Mouse (Mus musculus) lung, postnatal 10 days (tissue): ENCODE results near the gene Lhx4.

Source experiments
- DNase-seq: peaks from one replicate; pipeline ENCODE4 v3.0.0; 2021

Lhx4 gene

DNA sequence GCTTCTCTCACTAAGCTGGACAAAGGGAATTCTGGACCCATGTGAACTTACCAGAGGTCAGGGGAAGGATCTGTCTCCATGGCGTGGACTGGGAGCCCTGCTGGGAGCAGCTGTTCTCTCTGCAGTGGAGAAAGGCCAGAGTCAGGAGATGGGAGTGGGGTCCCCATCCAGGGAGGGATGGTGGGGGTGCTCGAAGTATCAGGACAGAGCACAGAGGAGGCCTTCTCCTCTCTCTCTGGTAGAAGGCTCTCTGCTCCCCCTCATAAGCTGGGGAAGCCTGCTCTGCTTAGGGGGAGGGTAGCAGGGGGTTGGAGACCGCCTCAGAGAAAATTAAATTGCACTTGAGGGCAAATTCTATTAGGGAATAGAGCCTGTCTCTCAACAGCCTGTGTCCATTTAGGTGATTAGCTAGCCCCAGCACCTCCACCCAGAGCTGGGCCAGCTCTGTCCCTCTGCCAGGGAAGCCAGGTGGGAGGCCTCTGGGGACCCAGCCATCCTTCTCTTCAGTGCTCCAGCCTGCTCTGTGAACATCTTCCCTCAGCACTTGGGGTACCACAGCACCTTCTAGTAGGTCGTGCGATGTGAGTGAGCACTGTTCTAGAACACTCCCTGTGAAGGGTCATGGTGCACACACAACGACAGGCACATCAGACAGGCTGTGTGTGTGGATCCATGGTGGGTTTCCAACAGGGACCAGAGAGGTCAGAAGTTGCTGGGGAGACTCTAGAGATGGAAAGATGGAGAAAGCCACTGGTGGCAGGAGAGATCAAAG, at the start of gene Lhx4:
Gene Lhx4, minus strand, starts transcription at position 201 of the 772 bp plus-strand sequence.
- no peak for DNase-seq

DNA sequence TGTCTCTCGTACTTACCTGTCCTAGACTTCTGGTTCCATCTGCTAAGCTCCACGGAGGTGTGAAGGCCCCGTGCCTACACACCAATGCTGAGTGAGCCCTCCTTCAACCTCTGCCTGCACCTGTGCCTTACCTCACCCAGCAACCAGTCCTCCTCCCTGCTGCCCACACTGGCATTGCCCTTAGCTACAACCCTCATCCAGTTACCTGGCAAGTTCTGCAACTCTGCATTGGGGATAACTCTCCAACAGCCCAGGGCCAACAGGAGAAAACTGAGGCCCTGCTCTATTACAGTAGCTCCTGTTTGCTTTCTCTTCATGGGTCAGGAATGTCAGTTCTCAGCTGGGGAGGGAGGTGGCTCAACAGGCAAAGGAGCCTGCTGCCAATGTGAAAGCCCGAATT, 46.5 kb upstream of the Lhx4 start:
- no peak for DNase-seq

DNA sequence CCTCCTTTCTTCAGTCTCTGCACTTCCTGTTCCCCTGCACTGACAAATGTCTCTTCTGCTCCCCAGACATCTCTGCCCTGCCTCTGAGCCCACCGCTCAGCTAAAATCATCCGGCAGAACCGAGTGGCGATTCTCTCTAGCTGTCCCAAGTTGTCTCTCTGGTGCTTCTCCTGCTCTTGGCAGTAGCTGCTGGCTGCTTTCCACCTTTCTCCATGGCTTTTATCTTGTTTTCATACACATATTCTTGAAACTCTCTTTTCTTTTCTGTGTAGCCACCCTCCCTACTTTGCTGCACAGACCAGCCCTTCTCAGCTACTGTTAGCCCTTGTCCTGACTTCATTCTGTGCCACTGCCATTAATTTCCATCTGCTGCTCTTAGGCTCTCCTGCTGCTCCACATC, 45.9 kb upstream of the Lhx4 start:
- DNase-seq, result peak; percentile 16

DNA sequence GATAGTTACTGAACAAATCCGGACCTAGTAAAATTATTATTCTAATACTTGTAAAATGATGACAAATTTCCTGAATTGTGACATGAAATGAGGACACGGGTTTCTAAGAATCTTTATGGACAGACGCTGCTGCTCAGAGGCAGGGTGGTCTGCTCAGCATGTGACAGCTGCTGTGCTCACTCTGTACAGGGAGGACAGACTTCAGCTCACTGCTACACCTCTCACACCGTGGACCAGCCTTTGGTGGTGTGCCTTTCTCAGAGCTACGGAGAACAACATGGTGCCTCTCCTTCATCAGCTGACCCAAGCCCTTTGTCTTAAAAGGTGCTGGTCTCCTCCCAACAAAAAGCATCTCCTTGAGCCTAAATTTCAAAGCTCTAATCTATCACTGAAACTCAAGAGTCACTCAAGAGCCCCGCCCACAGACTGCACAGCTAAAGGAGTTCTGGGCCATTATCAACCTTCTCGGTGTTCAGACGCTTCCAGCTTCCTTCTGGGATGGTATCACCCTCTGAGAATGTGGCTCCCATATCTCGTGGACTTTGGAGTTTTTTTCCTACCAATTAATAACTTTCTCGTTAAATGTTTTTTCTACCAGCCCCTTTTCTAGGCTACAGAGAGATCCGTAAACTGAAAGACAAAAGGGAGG, 45.4 kb upstream of the Lhx4 start:
- DNase-seq, result no peak

DNA sequence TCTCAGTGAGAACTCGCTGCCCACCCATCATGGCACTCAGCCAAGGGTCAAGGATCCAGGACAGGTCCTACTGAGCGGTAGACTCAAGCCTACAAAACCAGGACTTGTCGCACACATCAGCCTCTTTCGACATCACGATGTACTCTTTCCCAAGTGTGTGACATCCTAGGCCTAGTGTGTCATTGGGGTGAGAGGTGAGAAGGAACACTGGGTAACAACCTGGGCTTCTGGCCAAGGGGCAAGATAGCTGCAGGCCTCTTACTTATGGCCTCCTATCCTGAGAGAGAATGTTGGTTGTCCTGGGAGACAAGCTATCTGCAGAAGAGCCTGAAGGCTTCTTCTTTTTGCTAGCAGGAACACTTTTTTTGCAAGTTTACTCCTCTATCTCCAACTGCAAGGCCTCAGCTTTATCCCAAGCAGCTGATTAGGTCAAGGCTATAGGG, 44.3 kb upstream of the Lhx4 start:
- peak; percentile 52 for DNase-seq

DNA sequence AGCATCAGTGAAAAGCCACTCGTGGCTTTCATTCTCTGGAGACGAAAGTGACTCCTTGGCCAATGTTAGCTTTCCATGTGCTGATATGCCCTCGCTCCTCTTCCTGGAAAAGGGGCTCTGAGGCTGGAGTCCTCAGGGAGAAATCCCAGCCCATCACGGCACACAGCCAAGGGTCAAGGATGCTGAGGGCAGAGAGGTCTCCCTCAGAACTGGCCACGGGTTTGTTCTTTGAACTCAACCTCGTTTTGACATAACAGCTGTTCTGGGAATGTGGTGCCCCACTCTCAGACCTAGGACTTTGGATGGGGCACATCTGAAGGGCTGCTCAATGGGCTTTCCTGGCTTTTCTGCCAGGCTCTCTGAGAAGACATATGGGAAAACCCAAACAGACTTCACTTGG, 43.4 kb upstream of the Lhx4 start:
- DNase-seq, result no peak

DNA sequence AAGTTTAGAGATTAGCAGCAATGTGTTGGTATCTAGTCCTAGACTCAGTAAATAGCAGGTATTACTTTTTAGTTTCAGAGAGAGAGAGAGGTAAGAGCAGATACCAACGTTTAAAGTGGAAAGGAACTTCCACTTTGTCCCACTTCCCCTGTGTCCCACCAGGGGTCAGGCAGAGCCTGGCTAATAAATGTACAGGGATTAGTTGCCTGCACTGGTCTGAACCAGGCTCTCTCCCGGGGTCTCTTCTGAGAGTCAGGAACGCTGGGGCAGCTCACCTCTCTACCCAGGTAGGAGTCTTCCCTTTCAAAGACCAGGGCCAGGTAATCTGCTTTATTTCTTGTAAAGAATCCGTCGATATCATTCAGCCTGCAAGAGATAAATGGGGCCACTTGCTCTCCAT, 40.4 kb upstream of the Lhx4 start:
- no peak for DNase-seq

DNA sequence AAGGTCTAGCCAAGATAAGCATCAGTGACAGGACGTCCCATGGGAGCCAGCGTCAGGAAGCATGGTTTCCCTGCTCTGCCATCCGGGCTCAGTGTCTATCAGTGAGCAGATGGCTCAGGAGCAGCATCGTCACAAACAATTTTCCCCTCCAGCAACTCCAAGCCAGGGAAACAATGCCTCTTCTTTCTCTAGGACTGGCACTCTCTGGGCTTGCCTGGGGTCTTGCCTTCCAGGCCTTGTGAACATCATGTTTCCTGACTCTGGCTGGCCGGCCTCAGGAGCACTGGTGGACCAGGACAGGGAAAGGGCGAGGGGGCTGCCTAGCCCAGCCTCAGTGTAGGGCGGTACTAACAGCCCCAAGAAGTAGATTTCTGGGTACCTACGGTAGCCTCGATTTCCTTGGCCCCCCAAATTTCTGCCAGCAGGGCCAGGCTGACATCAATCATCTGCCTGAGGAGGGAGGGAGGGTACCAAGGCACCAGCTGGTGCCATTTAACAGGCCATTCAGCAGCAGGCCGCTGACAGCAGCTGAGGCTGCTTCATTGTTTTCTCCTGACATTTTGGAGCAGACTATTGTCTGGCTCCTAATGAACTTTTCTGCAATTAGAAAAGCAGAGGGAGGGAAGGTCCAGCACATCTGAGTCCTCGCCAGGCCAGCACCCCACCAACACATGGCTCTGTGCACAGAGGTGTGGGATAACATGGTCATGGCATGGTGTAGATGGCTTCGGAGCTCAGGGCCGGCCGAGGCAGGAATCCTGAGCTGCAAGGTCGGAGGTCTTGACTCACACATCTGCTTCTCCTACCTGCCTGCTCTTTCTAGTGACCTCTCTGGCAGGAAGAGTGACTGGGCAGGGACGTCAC, 38.9 kb upstream of the Lhx4 start:
- DNase-seq, result no peak

DNA sequence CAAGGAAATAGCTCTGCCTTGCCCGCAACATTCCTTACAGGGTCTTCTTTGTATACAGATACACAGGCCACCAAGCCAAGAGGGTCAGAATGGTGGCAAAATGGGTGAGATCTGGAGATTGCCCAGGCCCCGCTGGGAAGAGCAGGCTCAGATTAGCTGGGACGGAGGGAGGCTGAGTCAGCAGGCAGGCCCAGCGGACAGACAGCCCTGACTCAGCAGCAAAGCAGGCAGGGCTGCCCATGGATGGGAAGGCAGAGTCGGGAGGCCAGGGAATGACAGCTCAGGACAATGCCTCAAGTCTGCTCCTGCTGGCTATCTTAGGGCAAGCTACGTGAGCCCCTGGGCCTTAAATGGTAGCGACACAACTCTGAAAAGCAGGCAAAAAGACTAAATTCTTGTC, 34.4 kb upstream of the Lhx4 start:
- no peak for DNase-seq

DNA sequence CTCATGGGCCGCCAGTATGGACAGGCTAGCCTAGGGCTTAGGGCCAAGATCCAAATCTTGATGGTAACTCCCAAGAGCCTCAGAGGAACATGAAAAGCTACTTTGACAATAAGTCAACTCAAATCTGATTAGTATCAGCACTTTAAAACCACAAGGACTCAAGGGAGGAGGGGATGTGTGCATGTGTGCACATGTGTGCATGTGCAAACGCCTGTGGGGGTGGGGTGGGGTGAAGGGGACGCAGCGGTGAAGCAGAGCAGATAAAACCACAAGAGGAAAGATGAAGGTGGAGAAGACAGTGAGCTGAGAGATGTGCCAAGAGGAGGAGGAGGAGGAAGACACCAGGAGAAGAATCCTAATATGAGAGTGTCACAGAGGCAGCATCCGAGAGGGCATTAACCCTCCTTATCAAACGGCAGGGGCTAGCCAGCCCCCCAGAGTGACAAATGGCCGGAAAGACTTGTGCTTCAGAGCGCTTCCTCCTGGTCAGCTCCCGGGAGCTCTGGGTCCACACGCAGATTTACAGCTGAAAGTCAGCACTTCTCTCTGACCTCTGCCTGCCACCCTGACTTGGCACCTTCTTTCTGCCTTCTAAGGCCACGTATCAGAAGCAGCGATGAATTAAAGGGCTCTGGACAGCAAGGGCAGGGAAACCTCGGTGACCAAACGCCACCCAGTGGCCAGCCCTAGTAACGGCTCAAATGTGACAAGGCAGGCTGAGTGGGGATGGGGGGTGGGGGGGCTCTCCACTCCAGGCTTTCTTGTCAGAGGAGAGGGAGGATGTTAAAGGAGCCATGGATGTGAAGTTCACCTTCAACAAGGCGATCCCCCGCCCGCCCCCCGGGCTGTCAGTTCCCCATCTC, 33.1 kb upstream of the Lhx4 start:
- DNase-seq, result peak; percentile 78

DNA sequence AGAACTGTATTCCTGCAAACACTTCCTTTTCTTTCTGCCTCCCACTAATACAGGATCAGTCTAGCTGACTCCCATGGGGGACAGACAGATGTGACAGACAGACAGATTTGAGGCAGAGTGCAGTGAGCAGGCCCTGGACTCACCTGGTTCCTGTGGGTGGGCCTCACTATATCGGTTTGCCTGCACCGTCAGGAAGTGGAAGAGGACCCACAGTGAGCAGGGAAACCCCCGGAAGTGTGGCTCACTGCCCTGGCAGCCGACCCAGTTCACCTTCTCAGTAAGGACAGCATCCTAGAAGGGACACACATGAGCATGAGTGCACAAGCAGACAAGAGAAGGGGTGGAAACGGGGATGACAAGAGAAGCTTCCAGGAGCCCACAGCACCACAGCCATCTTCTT, 30.9 kb upstream of the Lhx4 start:
- DNase-seq, result no peak

DNA sequence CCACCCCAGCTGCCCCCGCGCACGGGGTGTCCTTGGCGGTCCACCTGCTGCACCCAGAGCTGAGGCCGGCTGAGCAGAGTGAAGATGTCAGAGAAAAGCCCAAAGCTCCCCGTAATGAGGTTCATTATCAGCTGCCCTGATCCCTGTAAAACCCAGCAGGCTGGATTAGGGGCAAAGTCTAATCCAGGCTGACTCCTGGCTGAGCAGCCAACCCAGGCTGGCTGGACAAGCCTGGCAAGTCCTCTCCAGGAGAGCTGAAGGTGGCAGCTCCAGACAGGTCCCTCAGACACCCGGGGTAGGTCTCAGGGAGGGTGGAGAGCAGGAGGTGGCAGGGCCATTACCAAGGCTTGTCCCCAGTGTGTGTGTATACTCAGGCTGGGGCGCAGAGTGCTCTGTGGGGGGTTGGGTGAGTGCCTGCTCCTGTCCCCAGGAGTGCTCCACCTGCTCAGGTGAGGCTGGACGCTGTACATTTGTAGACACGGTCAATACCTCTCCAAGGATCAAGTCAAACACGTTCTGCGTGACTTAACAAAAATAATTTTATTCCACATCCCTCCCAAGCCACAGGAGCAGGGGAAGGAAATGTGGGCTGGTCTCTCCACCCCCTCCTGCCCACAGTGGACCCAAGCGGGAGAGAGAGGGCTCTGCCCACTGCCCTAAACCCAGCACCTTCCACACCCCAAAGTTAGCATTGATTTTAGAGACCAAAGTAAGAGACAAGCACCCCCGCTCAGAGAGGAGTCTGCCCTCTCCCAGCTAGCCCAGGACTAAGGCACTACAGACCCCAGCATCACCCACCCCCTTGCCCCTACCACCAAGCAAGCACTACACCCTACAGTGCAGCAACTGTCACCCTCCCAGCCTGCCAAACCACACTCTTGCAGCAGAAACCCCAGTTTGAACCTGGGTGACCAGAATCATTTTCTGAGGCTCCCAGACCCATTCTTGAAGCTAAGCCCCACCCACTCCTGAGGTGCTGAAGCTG, 26.4 kb upstream of the Lhx4 start:
- no peak for DNase-seq

DNA sequence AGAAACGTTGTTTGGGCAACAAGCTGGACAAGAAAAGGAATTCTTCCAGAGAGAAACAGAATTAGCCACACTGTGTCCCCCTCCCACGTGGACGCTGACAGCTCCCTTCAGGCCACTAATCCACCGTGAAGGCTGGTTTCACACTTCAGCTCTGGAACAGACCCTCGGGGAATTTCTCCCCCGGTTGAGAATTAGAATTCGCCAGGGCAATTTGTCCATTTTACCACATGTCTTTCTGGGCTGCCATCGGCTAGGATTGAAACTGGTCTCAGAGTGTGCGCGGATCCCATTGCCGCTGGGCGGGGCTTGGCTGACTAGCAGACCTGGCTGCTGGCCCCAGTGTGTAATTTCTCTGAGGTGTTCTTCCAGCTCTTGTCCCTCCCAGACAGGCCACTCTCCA, 7.7 kb upstream of the Lhx4 start:
- no peak for DNase-seq

DNA sequence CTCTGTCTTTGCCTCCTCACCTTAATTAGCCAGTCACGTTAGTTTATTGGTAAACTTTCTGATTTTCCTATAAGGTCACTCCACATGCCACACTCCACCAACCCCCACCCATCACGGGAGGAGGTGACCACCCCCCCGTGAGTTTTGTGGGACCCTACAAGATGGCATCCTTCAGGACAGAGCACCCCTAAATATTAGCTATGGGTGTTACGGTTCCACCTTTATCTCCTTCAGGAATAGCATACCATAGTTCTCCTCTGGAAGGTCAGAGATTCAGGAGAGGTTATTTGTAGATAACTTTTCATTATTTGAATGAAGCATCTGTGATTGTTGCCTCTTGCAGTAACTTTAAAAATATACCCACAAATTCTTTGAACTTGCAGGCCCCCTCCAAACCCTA, 7.2 kb upstream of the Lhx4 start:
- no peak for DNase-seq

DNA sequence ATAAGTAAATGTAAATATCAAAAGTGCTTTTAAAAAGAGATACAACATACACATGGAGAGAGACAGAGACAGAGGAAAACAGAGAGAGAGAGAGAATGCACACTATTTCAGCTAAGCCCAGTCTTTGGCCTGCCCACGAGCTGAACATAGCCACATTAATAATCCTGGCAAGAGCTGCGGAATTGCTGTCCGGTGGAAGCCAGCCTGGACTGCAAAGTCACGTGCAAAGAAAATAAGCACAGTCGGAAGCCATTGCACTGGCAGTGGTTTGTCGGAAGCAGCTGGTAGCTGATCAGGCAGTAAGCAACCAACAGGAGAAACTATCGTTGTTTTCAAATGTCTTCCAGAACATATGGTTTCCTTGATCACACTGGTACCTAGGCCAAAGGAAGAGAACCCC, 6.1 kb upstream of the Lhx4 start:
- no peak for DNase-seq

DNA sequence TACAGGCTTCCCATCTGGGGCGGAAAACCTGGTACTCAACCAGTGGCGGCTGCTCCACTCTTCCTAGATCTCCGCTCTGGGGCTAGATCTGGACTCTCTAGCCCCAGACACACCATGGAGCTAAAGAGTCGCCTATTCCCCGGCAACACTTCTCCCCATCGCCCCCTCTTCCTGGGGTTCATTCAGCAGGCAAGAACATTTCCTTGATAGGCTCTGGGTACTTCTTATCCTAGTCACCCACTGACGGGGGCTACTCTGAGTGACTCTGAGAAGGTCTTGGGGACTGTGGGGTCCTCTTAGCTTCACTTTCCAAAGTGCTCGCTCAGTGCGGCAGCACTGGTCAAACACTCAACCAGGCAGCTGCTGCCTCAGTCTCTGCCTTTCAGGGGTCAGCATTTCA, 1.9 kb upstream of the Lhx4 start:
- DNase-seq, result no peak

DNA sequence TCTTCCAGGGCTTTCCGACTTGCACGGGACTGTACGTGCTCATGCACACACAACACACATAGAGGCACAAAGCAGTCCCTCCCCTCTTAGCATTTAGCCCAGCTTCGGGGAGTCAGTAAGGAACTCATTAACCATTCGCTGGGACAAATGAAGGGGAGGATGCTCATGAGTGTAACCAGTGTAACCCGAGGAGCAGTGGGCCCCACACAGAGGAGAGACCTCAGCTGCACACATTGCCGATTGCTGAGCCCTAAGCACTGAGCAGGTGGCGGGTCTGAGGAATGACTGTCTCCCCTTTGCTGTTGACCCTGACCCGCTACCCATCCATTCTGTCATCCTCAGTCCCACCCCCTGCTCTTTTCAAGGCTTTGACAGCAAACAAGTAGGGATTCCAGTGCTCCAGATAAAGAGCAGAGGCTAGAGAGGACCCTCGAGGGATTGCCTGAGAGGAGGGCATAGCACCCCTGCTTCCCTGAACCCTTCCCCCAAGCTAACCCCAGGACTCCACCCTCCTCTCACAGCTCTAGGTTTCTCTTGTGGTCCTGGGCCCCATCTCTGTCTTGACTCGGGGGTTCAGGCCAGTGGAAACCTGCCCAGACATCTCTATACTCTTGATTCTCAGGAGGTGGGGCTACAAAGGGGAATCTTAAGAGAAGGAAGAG, 836 bp downstream of the Lhx4 start:
- DNase-seq, result no peak

DNA sequence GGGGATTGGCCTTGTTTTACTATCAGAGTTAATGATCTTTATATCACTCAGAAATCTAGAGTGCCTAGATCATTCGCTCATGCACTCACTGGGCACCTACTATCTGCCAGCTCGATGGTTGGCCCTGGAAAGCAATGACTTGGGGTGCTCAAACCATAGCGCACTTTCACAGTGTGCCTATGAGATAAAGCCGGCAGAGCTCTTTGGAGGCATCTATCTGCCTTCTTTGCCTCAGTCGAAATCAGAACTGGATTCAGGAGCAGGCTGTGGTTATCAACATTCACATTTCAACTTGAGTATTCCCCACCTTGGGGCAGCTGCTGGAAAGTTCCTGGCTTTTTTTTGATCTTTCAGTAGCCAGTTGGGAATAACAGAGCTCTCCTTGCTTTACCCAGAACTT, 3.6 kb downstream of the Lhx4 start:
- DNase-seq, result no peak

DNA sequence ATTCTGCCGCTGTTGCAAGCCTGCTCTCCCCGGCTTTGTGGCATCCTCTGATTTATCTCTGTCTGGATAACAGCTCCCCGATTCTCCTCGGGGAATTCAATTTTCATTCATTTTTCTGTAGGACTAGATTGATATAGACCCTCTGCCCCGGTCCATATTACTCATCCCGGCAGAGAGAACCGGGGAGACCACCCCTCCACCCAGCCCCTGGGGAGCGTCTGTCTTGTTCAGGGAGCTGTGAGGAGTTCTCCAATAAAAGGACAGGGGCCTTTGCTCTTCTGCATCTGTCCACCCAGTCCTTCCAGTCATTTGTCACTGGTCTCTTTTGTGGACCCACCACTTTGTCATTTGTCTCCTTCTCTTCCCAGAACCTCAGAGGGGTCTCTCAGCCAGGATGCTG, 4.5 kb downstream of the Lhx4 start:
- no peak for DNase-seq

DNA sequence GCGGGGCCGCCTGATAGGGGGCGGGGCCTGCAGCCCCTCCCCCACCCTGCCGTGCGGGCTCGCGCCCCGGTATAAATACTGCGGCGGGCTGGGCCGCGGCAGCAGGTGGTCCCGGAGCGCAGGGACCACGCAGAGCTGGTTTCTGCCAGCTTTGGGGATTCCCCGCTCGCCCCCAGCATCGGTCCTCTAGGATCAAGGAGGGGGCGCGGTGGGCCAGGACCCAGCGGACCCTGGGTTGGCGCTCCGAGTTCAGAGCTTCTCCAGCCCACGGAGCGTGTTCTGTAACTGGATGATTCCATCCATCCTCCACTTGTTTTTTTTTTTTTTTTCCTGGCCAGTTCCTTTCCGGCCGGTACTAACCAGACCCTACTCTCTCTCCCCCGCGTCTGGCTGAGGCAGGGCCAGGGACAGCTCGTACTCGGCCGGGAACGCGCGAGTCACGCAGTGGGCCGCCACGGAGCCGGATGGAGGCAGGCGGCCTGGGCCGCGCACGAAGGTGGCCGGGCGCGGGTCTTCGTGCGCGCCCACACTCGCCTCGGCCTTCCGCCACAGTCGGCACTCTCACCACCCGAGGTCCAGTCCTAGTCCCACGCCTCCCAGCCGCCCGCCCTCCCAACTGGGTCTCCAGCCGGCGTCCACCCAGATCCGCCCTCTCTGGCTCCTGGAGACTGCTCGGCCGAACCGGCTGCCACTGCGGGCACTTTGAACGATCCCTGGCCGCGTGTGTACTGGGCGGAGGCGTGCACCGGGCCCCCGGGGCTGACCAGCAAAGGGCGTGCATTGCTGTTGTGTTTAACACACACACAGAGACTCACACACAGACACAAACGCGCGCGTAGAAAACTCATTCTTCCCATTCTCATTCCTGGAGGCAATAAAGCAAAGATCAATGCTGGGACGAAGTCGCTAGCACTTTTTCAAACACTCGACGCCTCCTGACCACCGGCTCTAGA, 8.8 kb downstream of the Lhx4 start:
- peak; percentile 27 for DNase-seq
